Mouse (Mus musculus): ENCODE measurements around the gene Diaph2.
"Not testable (repeated sequence)": the region's sequence is repeated elsewhere in the genome, so short reads cannot be mapped to it uniquely, and the experiment has no call there.

Gene Diaph2

GRCm38 (mm10) chrX:130287032-130287431 is 537.5 kb downstream of the Diaph2 start:
- peak in 1 of 2 experiments; percentile 58 for DNase-seq (ENCODE audit: low spot score in 2 of 2)

- DNase-seq (ENCODE audit: low spot score in 2 of 2) = no peak
These were observed 540.2 kb downstream of the Diaph2 start for GRCm38 (mm10) chrX:130289775-130290174.

- DNase-seq (ENCODE audit: low spot score in 2 of 2) = no peak
These were observed 601.4 kb downstream of the Diaph2 start for GRCm38 (mm10) chrX:130350808-130351435.

GRCm38 (mm10) chrX:130351480-130351879 is 601.9 kb downstream of the Diaph2 start:
- DNase-seq (ENCODE audit: low spot score in 2 of 2) = no peak

GRCm38 (mm10) chrX:130393508-130394145 is 644.1 kb downstream of the Diaph2 start:
- DNase-seq (ENCODE audit: low spot score in 2 of 2) = no peak

GRCm38 (mm10) chrX:130403214-130403613 is 653.7 kb downstream of the Diaph2 start:
- no peak for DNase-seq (ENCODE audit: low spot score in 2 of 2)

- DNase-seq (ENCODE audit: low spot score in 2 of 2) = not testable (repeated sequence)
These were observed 657.9 kb downstream of the Diaph2 start for GRCm38 (mm10) chrX:130407471-130407870.

GRCm38 (mm10) chrX:130408985-130409384 is 659.4 kb downstream of the Diaph2 start:
- DNase-seq (ENCODE audit: low spot score in 2 of 2) = no peak

- DNase-seq (ENCODE audit: low spot score in 2 of 2) = no peak
These were observed 673.6 kb downstream of the Diaph2 start for GRCm38 (mm10) chrX:130423134-130423533.

- DNase-seq (ENCODE audit: low spot score in 2 of 2) = no peak
These were observed 702.4 kb downstream of the Diaph2 start for GRCm38 (mm10) chrX:130451822-130452487.

GRCm38 (mm10) chrX:130452488-130452823 is 702.9 kb downstream of the Diaph2 start:
- no peak for DNase-seq (ENCODE audit: low spot score in 2 of 2)

GRCm38 (mm10) chrX:130473133-130473532 is 723.6 kb downstream of the Diaph2 start:
- DNase-seq (ENCODE audit: low spot score in 2 of 2) = no peak

GRCm38 (mm10) chrX:130480877-130481276 is 731.3 kb downstream of the Diaph2 start:
- DNase-seq (ENCODE audit: low spot score in 2 of 2) = no peak

GRCm38 (mm10) chrX:130502680-130503464 is 753.3 kb downstream of the Diaph2 start:
- DNase-seq (ENCODE audit: low spot score in 2 of 2) = no peak

- no peak for DNase-seq (ENCODE audit: low spot score in 2 of 2)
These were observed 753.9 kb downstream of the Diaph2 start for GRCm38 (mm10) chrX:130503465-130503860.

GRCm38 (mm10) chrX:130505626-130506025 is 756.1 kb downstream of the Diaph2 start:
- DNase-seq (ENCODE audit: low spot score in 2 of 2) = no peak

All from urinary bladder, postnatal 4 days (tissue).